19 mouse cellular contexts compared by ENCODE assay signal in genomic region chr14:25825880-25826626, GRCm38 (mm10). TPM values are rescaled to one million over a fixed set of nuclear protein-coding genes. Genes with fewer than 3 reads are reported as not detected.
DNase-seq lines count a peak whose midpoint lies in the region; ATAC-seq and TF ChIP-seq lines count a peak whose summit lies in the region.
"Had no signal": no experiment of that assay in that cellular context is flagged by ENCODE, and none has a peak within 500 bp of the region (broad histone marks: within the 10 kb centered on the region; RNA-seq: fewer than 3 reads in every experiment).

No protein-coding gene starts in this region.

- H3K4me1 ChIP-seq in limb, embryonic 13.5 days = peaks cover 6% of the 10 kb centered on the region; the same call in 1 of the 2 replicates
- H3K4me1 ChIP-seq in limb, embryonic 10.5 days = no peaks in the 10 kb centered on the region
- H3K4me1 ChIP-seq in intestine, postnatal 0 days (replicated peaks; ENCODE audit: control insufficient read depth, insufficient read depth, low read length) = no peaks in the 10 kb centered on the region; the same call in 1 of the 2 replicates
- peaks cover 10% of the 10 kb centered on the region for H3K4me1 ChIP-seq in stomach, embryonic 16.5 days (ENCODE audit: control insufficient read depth, insufficient read depth, low read length)
- no peaks in the 10 kb centered on the region for H3K4me1 ChIP-seq in forebrain, postnatal 0 days (ENCODE audit: insufficient read depth)
- H3K4me1 ChIP-seq: forebrain, embryonic 15.5 days had no signal

- no peak overlapping the region for H3K4me2 ChIP-seq in limb, embryonic 13.5 days (replicated peaks)
- no peak overlapping the region for H3K4me2 ChIP-seq in intestine, postnatal 0 days (replicated peaks; ENCODE audit: low read depth)
- H3K4me2 ChIP-seq in stomach, embryonic 16.5 days (ENCODE audit: low read depth, low read length) = no peak overlapping the region
- no peak overlapping the region for H3K4me2 ChIP-seq in forebrain, postnatal 0 days (ENCODE audit: low read depth)
- H3K4me2 ChIP-seq: forebrain, embryonic 15.5 days; heart, embryonic 11.5 days; heart, embryonic 15.5 days; hindbrain, embryonic 14.5 days had no signal

- ATAC-seq in limb, embryonic 13.5 days (ENCODE audit: low FRiP score, low read depth) = no peak; the same call in 1 of the 2 replicates
- peak; percentile 80 for ATAC-seq in intestine, postnatal 0 days
- ATAC-seq in stomach, embryonic 16.5 days (ENCODE audit: insufficient read depth, low FRiP score) = peak; percentile 67; the same call in 1 of the 2 replicates
- ATAC-seq in forebrain, postnatal 0 days = no peak
- ATAC-seq: forebrain, embryonic 15.5 days had no signal

- H3K27ac ChIP-seq in limb, embryonic 13.5 days = 0 out of 2 replicates have a peak overlapping the region, but pooled peaks have one; percentile 6
- H3K27ac ChIP-seq in limb, embryonic 10.5 days = no peak overlapping the region
- no peak overlapping the region; the same call in 1 of the 2 replicates for H3K27ac ChIP-seq in intestine, postnatal 0 days (ENCODE audit: low read depth, low read length)
- H3K27ac ChIP-seq in stomach, embryonic 16.5 days (ENCODE audit: low read length) = peak overlapping the region; percentile 16; the same call in 1 of the 2 replicates
- H3K27ac ChIP-seq in forebrain, postnatal 0 days (ENCODE audit: low read depth, low read length) = no peak overlapping the region
- H3K27ac ChIP-seq: forebrain, embryonic 15.5 days; heart, adult 2 months; heart, embryonic 15.5 days; hindbrain, embryonic 10.5 days; hindbrain, embryonic 14.5 days had no signal

- H3K27me3 ChIP-seq in limb, embryonic 13.5 days = no peaks in the 10 kb centered on the region; the same call in 1 of the 2 replicates
- peaks cover 8% of the 10 kb centered on the region for H3K27me3 ChIP-seq in limb, embryonic 10.5 days (ENCODE audit: low read depth, poor library complexity, severe bottlenecking)
- H3K27me3 ChIP-seq in intestine, postnatal 0 days (replicated peaks; ENCODE audit: control insufficient read depth, insufficient read depth, low read length) = no peaks in the 10 kb centered on the region
- H3K27me3 ChIP-seq in stomach, embryonic 16.5 days (ENCODE audit: control insufficient read depth, insufficient read depth, low read length) = no peaks in the 10 kb centered on the region
- no peaks in the 10 kb centered on the region for H3K27me3 ChIP-seq in forebrain, postnatal 0 days (ENCODE audit: insufficient read depth, low read length)
- H3K27me3 ChIP-seq: forebrain, embryonic 15.5 days; heart, embryonic 15.5 days had no signal

- 76% methylated on average over 11 of the region's 11 CpGs for WGBS in limb, embryonic 13.5 days
- WGBS in limb, embryonic 10.5 days = 92% methylated on average over 11 of the region's 11 CpGs
- 46% methylated on average over 11 of the region's 11 CpGs for WGBS in intestine, postnatal 0 days
- 62% methylated on average over 11 of the region's 11 CpGs for WGBS in stomach, embryonic 16.5 days
- 86% methylated on average over 11 of the region's 11 CpGs for WGBS in forebrain, postnatal 0 days

- no peak overlapping the region for H3K9ac ChIP-seq in limb, embryonic 13.5 days
- no peak overlapping the region for H3K9ac ChIP-seq in intestine, postnatal 0 days (ENCODE audit: low read depth, low read length)
- no peak overlapping the region for H3K9ac ChIP-seq in stomach, embryonic 16.5 days (ENCODE audit: low read length)
- no peak overlapping the region for H3K9ac ChIP-seq in forebrain, postnatal 0 days
- H3K9ac ChIP-seq: forebrain, embryonic 15.5 days; heart, embryonic 15.5 days; hindbrain, embryonic 14.5 days had no signal

- H3K9me3 ChIP-seq in limb, embryonic 13.5 days = no peaks in the 10 kb centered on the region
- H3K9me3 ChIP-seq in limb, embryonic 10.5 days (replicated peaks) = no peaks in the 10 kb centered on the region
- H3K9me3 ChIP-seq in intestine, postnatal 0 days (ENCODE audit: control insufficient read depth) = no peaks in the 10 kb centered on the region
- H3K9me3 ChIP-seq in stomach, embryonic 16.5 days (replicated peaks; ENCODE audit: control insufficient read depth, low read length) = 0 out of 2 replicates have a peak, but pooled peaks cover 3% of the 10 kb centered on the region
- H3K9me3 ChIP-seq in forebrain, postnatal 0 days (ENCODE audit: low read length) = no peaks in the 10 kb centered on the region; the same call in 1 of the 2 replicates
- H3K9me3 ChIP-seq: forebrain, embryonic 15.5 days; heart, embryonic 15.5 days; hindbrain, embryonic 10.5 days had no signal

- no peaks in the 10 kb centered on the region for H3K36me3 ChIP-seq in limb, embryonic 13.5 days
- no peaks in the 10 kb centered on the region for H3K36me3 ChIP-seq in limb, embryonic 10.5 days
- no peaks in the 10 kb centered on the region for H3K36me3 ChIP-seq in intestine, postnatal 0 days (ENCODE audit: control insufficient read depth, insufficient read depth)
- no peaks in the 10 kb centered on the region for H3K36me3 ChIP-seq in stomach, embryonic 16.5 days (ENCODE audit: control insufficient read depth, insufficient read depth, low read length)
- H3K36me3 ChIP-seq in forebrain, postnatal 0 days (ENCODE audit: insufficient read depth) = no peaks in the 10 kb centered on the region
- H3K36me3 ChIP-seq: forebrain, embryonic 15.5 days; heart, embryonic 15.5 days; hindbrain, embryonic 10.5 days had no signal

- DNase-seq in limb, embryonic 10.5 days (ENCODE audit: low spot score) = no peak
- peak; percentile 41 for DNase-seq in ZHBTc4 (ENCODE audit: low read depth, low spot score)
- no peak for DNase-seq in testis, postnatal 10 days (ENCODE audit: low spot score)
- DNase-seq in cerebellum, adult 11 months = no peak
- no peak for DNase-seq in forebrain, postnatal 0 days
- DNase-seq: adrenal gland, postnatal 14 days; cerebellum, adult 2 months; cerebellum, postnatal 10 days; gastrocnemius, postnatal 14 days; heart, adult 2 months; heart, postnatal 14 days had no signal

- no peak overlapping the region for H3K4me3 ChIP-seq in limb, embryonic 13.5 days
- H3K4me3 ChIP-seq in limb, embryonic 10.5 days = no peak overlapping the region
- no peak overlapping the region for H3K4me3 ChIP-seq in intestine, postnatal 0 days (ENCODE audit: low read depth, low read length)
- H3K4me3 ChIP-seq in stomach, embryonic 16.5 days (replicated peaks; ENCODE audit: low read length) = no peak overlapping the region
- no peak overlapping the region for H3K4me3 ChIP-seq in forebrain, postnatal 0 days (ENCODE audit: low read depth, low read length)
- H3K4me3 ChIP-seq: forebrain, embryonic 15.5 days; heart, adult 2 months; heart, embryonic 15.5 days; hindbrain, embryonic 10.5 days had no signal

- TF ChIP-seq CTCF in intestine, postnatal 0 days (IDR thresholded peaks at IDR 0.05; ENCODE audit: low read depth) = no peak
- no peak for TF ChIP-seq CTCF in forebrain, postnatal 0 days (IDR thresholded peaks at IDR 0.05; ENCODE audit: low read depth)

RNA-seq across cellular contexts. Expression of gene Anxa11, which starts 15.9 kb away (rescaled TPM):
- 10.9 and 13.0 TPM in 2 replicates for polyA plus RNA-seq in limb, embryonic 13.5 days (2015; fragmentation: Nextera tagmentation; extraction: Ambion mirVana)
- polyA plus RNA-seq in limb, embryonic 10.5 days (2016; fragmentation: Nextera tagmentation; extraction: Ambion mirVana) = 3.7 and 6.4 TPM in 2 replicates
- polyA plus RNA-seq in intestine, postnatal 0 days (2015; fragmentation: Nextera tagmentation; extraction: Ambion mirVana) = 82.3 and 86.7 TPM in 2 replicates
- polyA plus RNA-seq in stomach, embryonic 16.5 days (2015; fragmentation: Nextera tagmentation; extraction: Ambion mirVana) = 52.1 and 54.4 TPM in 2 replicates
- 2.0 and 3.0 TPM in 2 replicates for total RNA-seq in forebrain, postnatal 0 days (2014; rRNA removed)
- polyA plus RNA-seq in forebrain, postnatal 0 days (2015; fragmentation: Nextera tagmentation; extraction: Ambion mirVana) = 3.7 and 4.2 TPM in 2 replicates

RNA-seq across cellular contexts. Expression of gene Zcchc24, which starts 57.2 kb away (rescaled TPM):
- polyA plus RNA-seq in limb, embryonic 13.5 days (2015; fragmentation: Nextera tagmentation; extraction: Ambion mirVana) = 34.7 and 37.6 TPM in 2 replicates
- polyA plus RNA-seq in limb, embryonic 10.5 days (2016; fragmentation: Nextera tagmentation; extraction: Ambion mirVana) = 9.9 and 17.0 TPM in 2 replicates
- polyA plus RNA-seq in intestine, postnatal 0 days (2015; fragmentation: Nextera tagmentation; extraction: Ambion mirVana) = 10.3 and 12.1 TPM in 2 replicates
- 15.3 and 17.1 TPM in 2 replicates for polyA plus RNA-seq in stomach, embryonic 16.5 days (2015; fragmentation: Nextera tagmentation; extraction: Ambion mirVana)
- total RNA-seq in forebrain, postnatal 0 days (2014; rRNA removed) = 25.4 and 28.7 TPM in 2 replicates
- 11.1 and 14.7 TPM in 2 replicates for polyA plus RNA-seq in forebrain, postnatal 0 days (2015; fragmentation: Nextera tagmentation; extraction: Ambion mirVana)

Comparison
In these comparisons a context has a peak if more than half of its experiments do, and no peak if none do; other contexts are left out.
1. H3K27ac ChIP-seq: peak in limb, embryonic 13.5 days (single experiment) and stomach, embryonic 16.5 days (single experiment); none in limb, embryonic 10.5 days (single experiment), intestine, postnatal 0 days (single experiment) and forebrain, postnatal 0 days (single experiment).
2. ATAC-seq: peak in intestine, postnatal 0 days (single experiment) and stomach, embryonic 16.5 days (single experiment); none in limb, embryonic 13.5 days (single experiment) and forebrain, postnatal 0 days (single experiment).